Mouse (Mus musculus) adrenal gland, adult 18-20 months (tissue): ENCODE measurements around the gene Mpig6b. TPM values are rescaled to one million over a fixed set of nuclear protein-coding genes. Genes with fewer than 3 reads are reported as not detected.

ENCODE experiments used
- DNase-seq, 2 experiments: peaks; one replicate each; pipeline ENCODE4 v3.0.0; 2021 to 2022; ENCODE audit warnings: low spot score in 2 of 2
- total RNA-seq, 2 experiments: library from RNA; stranded (reverse); gene quantifications; 1 replicate in 1 of 2; 2 replicates in 1 of 2; pipeline ENCODE4 v1.2.3; 2021

The Mpig6b gene
- total RNA-seq, 2 experiments from 2014 or later, result 0.13 to 0.22 TPM

- no peak for DNase-seq
Measured at GRCm38 (mm10) chr17:35061299-35061698, 4.7 kb downstream of the Mpig6b start.

DNA sequence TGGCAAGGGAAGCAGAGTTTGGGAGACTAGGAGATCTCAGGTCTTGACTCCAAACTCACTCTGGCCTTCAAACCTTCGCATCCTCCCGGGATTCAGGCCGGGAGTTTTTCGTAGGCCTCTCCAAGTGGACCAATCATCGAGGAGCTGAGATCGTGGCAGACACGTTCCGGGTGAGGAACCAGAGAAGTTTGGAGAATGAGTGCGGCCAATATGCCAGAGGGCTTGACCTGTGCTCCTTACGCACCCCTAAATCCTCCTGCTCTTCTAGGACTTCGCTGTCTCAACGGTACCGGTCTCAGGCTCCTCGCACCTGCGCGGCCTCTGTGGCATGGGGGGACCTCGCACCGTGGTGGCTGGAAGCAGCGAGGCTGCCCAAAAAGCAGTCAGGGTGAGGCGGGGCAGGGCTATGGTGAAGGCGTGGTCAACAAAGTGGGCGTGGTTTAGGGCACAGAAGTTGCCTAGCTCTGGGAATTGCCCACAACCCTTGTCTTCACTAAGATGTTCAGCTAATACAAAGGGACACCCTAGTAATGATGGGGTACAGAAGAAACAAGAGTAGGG lies 5.2 kb downstream of the Mpig6b start:
- DNase-seq, result no peak

GRCm38 (mm10) chr17:35060071-35060470 lies 5.9 kb downstream of the Mpig6b start:
- no peak for DNase-seq

GRCm38 (mm10) chr17:35058911-35059892 lies 6.8 kb downstream of the Mpig6b start, which contains the start of gene Ddah2:
TSS of gene Ddah2 (plus strand) at chr17:35059035.
- peak; percentile 80 to 84 for DNase-seq

GRCm38 (mm10) chr17:35058316-35058715 lies 7.7 kb downstream of the Mpig6b start:
- DNase-seq, result no peak

- DNase-seq, result no peak
Measured at GRCm38 (mm10) chr17:35057090-35057489, 8.9 kb downstream of the Mpig6b start.

GRCm38 (mm10) chr17:35055691-35056495 lies 10.1 kb downstream of the Mpig6b start:
- DNase-seq, result no peak

DNA sequence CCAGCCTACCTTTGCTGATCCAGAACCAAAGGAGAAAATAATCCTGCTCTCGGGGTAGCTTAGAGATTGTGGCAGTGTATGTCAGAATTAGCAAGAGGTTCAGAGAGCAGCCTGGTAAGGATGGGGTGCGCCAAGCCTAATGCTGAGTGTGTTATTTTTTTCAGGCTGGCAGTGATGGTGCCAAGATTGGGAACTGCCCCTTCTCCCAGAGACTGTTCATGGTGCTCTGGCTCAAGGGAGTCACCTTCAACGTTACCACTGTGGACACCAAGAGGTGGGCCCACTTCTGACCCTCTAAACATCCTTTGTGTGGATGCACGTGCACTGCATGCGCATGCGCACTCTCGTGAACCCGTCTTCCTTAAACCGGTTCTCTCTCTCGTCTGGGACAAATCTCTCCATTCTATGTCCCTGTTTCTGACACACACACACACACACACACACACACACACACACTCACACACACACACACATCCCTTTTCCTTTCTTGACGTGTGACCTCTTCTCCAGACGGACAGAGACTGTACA lies 13.6 kb downstream of the Mpig6b start:
- no peak for DNase-seq

DNA sequence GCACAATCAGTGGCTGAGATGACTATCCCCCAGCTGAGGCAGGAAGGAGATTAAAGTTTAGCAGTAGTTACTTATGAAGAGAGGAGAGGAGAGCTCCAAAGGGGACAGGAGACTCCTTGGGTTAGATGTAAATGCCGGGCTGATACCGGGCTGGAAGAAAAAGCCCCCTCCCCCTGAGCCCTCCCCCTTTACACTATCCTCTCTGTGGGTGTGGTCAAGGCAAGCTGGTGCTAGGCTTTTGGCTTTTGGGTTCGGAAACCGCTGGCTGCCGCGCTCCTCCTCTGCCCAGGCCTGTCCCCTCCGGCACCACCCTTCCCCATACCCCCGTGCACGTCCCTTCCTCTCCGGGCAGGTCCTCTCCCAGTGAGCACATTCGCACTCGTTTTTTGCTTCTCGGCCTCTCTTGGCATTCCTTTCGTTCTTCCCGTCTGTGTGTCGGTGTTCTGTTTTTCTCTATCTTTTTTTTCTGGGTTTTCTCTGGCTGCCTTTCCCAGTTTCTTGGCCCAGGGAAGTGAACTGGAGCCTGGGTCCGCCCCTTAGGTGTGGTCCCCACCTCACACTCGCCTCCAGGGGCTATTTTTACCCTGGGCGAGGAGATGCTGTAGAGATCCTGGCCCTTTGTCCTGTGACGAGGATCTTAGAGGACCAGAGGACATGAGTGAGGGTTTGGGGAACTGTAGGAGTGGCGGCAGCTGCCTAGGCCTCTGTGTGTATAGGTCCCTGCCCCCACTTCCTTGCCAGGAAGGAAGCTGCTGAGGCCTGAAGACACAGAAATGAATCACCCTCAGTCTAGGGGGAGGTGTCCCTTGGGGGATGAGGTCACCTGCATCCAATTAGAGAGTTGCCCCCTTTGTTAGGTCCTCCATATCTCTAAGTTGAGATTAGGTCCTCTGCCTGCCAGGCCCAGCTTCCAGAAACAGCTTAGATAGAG lies 14.6 kb downstream of the Mpig6b start:
- peak; percentile 50 to 63 for DNase-seq

DNA sequence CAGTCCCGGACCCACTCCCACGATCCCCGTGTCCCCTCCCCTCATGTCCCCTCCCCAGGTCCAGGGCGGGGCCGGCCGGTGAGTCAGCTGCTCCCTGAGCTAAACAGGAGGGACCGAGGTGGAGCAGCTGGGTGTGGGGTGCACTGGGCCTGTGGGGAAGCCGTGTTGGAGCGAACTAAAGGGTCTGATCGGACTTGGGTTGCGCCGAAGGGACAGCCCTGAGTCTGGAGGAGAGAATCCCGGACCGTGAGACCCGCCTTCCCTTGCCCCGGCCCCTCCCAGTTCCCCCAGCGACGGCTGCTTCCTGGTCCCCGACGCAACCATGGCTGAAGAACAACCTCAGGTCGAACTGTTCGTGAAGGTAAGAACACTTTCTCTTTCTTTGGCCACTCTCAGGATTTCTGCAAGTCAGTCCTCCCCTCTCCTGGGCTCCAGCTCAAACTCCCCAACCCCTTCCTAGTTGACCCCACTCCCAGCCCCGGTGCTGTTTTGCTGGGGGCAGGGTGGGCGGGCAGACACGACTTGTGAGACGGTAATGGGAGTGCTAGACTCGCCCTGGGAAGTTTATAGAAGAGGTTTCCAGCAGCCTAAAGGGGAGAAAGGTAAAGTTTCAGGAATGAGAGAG lies 15.7 kb downstream of the Mpig6b start:
- DNase-seq, result peak; percentile 68 to 72

DNA sequence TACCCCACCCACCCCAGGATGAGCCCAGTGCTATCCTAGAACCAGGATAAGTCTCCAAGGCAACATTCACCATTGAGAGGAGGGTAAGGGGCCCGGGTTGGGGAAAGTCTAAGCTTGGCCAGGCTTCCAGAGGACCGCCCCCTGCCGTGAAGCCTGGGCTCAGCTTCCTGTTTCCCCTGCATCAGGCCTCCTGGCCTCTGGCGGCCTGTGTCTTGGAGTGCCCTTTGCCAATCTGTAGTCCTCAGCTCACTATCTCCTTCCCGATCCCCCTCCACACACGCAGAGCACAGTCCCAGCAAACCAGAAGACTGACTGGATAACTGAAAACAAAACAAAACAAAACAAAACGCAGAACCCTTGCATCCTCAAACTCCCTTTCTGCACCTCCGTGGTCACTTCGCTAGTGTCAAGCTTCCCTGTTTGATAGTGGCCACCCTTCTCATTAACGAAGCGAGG lies 16.4 kb downstream of the Mpig6b start, which contains the start of gene Clic1:
Gene Clic1 (plus strand): TSS at position 406 of the 456 bp plus-strand sequence.
- DNase-seq, result peak in 1 of 2 experiments; percentile 50

GRCm38 (mm10) chr17:35048932-35049440 lies 17.0 kb downstream of the Mpig6b start:
- no peak for DNase-seq

DNA sequence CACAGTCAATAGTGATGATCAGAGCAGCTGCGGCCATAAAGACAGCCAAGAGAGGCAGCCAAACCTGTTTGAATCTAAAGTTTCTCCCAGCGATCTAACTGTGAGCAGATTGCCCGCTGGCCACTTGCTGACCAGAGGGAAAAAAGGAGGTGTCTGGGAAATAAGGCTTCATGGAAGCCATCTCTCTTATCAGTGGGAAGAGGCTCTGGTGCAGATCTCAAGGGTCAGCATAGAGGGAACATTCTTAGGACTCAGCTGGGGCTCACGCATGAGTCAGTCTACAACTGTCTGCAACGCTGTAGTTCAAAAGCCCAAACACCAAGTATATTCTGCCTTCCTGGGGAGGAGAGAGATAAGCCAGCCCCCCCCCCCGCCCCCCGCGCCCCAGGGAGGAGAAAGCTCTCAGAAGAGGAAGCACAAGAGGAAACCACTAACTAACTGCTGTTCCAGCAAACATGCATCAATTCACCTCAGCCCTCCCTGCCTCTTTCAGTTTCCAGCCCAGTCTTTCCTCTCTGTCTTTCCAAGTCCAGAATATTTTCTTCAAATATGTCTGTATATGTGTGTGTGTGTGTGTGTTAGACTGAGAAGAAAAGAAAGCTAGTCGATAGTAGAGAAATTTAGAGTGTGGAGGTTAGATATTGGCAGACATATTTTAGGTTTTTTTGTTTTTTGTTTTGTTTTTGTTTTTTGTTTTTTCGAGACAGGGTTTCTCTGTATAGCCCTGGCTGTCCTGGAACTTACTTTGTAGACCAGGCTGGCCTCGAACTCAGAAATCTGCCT lies 17.6 kb downstream of the Mpig6b start:
- DNase-seq, result no peak

DNA sequence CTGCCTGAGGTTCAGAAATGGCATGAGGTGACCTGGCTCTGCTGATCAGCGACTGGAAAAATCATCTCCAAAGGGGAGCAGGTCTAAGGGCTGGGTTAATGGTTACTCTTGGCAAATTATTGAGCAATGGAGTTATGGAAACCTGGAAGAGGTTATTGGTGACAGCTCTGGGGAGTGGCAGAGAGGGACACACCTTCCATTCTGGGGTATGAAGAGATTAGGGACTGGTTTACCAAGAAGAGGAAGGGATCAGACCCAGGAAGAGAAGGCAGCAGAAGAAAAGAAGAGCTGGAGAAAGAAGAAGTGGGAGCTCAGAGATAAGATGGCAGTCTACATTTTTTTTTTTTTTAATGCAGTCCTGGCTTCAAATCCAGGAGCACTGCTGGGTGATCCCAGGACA lies 18.3 kb downstream of the Mpig6b start:
- no peak for DNase-seq

- DNase-seq, result peak; percentile 90 to 91
Measured at GRCm38 (mm10) chr17:35046681-35047455, 19.1 kb downstream of the Mpig6b start, which contains the start of gene Msh5. TSS of gene Msh5 (minus strand) at chr17:35046745.

DNA sequence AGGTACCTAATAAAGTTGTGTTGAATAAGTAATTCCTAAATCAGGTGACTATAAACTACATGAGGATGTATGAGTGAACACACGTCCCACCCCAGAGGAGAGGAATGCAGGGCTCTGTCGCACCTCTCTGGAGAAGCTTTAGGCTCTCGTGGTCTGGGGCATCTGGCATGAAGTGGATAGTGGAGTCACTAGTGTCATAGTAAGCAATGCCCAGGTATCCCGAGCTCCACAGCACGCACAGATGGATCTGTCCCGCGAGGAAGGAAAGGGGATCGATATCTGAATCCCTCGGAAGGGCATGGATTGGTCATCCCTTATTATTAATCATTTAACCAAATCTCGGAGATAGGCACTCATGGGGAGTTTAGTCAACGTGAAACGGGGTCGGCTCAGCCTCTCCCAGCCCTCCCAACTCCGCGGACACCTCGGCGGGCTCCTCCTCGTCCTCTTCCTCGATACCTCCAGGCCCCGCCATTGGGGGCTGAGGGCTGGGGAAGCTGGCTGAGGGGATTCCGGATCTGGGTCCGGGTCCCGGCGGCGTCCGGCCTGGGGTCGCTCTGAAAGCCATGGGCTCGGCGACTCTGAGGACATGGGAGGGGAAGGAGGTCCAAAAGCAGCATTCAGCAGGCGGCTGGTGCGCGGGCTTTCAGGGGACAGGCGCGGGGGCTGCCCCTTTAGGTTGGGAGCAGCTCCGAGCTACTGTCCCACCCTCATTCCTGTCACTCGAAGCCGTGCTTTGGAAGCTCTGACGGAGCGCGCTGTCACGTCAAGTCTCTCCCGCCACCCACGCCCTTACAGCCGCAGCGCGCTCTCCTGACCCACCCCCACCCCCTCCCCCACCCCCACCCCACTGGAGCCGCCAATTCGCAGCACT lies 19.9 kb downstream of the Mpig6b start:
- DNase-seq, result no peak
